Mouse (Mus musculus): ENCODE data around the gene Gm3029.
"Not testable (repeated sequence)": the region's sequence is repeated elsewhere in the genome, so short reads cannot be mapped to it uniquely, and the experiment has no call there.

The Gm3029 gene

GRCm38 (mm10) chr14:3931456-3931855 lies at the start of gene Gm3029:
Gene Gm3029 (plus strand): TSS chr14:3931756.
- not testable (repeated sequence) for DNase-seq (ENCODE audit: low read depth in 2 of 2, low spot score in 2 of 2)

- not testable (repeated sequence) for DNase-seq (ENCODE audit: low read depth in 2 of 2, low spot score in 2 of 2)
Observed at GRCm38 (mm10) chr14:3883872-3884271, 47.7 kb upstream of the Gm3029 start, which contains the start of gene Gm2916. Gene Gm2916 (plus strand): TSS chr14:3884172.

DNA sequence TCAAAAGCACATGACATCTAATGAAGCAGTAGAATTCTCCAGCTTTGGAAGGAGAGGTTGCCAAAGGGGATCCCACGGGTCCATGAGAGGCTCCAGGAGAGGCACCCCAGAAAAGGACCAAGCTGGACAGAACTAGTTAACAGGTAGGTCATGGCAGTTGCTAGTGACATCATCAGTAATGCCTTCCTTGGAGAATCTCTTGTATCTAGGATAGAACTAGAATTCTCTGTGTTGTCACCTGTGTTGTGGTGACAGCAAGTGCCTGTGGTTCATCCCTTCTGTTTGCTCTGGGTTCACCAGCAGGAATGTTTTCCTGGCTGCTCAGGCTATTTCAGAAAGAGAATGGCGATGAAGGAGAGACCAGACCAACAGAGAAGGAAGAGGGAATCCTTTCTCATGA lies 31.7 kb downstream of the Gm3029 start, which contains the start of gene Gm3095:
TSS of gene Gm3095 (plus strand) at position 301 of the 400 bp plus-strand sequence.
- DNase-seq (ENCODE audit: low read depth in 2 of 2, low spot score in 2 of 2) = not testable (repeated sequence)
